Mouse (Mus musculus): Measurements from ENCODE around the gene Pard6b. TPM values are rescaled to one million over a fixed set of nuclear protein-coding genes. Genes with fewer than 3 reads are reported as not detected.

The Pard6b gene
- 3.6 and 4.1 TPM in 2 replicates for polyA plus RNA-seq (2015; fragmentation: Nextera tagmentation; extraction: Ambion mirVana)

- Histone ChIP-seq H3K27me3 (peaks cover 11% of the 10 kb centered on the region), H3K4me2 (replicated peaks) (peak within 1 kb of the TSS; percentile 99), H3K27ac (replicated peaks) (peak within 1 kb of the TSS; percentile 63), H3K4me3 (replicated peaks) (peak within 1 kb of the TSS; percentile 71), H3K9me3 (replicated peaks) (no peaks in the 10 kb centered on the region), H3K4me1 (peaks cover 30% of the 10 kb centered on the region), H3K36me3 (no peaks in the 10 kb centered on the region), H3K9ac (peak within 1 kb of the TSS; percentile 53)
- peak; percentile 92 for ATAC-seq (ENCODE audit: insufficient number of reproducible peaks, low FRiP score, low TSS enrichment, low read depth)
- WGBS = under 1% methylated on average over 92 of the region's 110 CpGs
Measured at GRCm38 (mm10) chr2:168080431-168081246, at the start of gene Pard6b. Gene Pard6b, plus strand, starts transcription at chr2:168081004.

- Histone ChIP-seq H3K27me3 (no peaks in the 10 kb centered on the region), H3K4me2 (replicated peaks) (no peak overlapping the region), H3K4me3 (replicated peaks) (no peak overlapping the region), H3K9me3 (replicated peaks) (peaks cover 4% of the 10 kb centered on the region; the same call in 1 of the 2 replicates), H3K36me3 (no peaks in the 10 kb centered on the region), H3K4me1 (peaks cover 13% of the 10 kb centered on the region), H3K9ac (no peak overlapping the region), H3K27ac (replicated peaks) (no peak overlapping the region)
- ATAC-seq (ENCODE audit: insufficient number of reproducible peaks, low FRiP score, low TSS enrichment, low read depth) = no peak
- 85% methylated on average over 2 of the region's 2 CpGs for WGBS
Measured at GRCm38 (mm10) chr2:168031842-168032241, 49.0 kb upstream of the Pard6b start.

GRCm38 (mm10) chr2:168033905-168034304 lies 46.9 kb upstream of the Pard6b start:
- no peak overlapping the region for H3K4me3 ChIP-seq (replicated peaks)
- no peaks in the 10 kb centered on the region for H3K27me3 ChIP-seq
- no peak overlapping the region for H3K9ac ChIP-seq
- H3K27ac ChIP-seq (replicated peaks) = no peak overlapping the region
- ATAC-seq (ENCODE audit: insufficient number of reproducible peaks, low FRiP score, low TSS enrichment, low read depth) = no peak
- H3K9me3 ChIP-seq (replicated peaks) = no peaks in the 10 kb centered on the region
- WGBS = 59% methylated on average over 10 of the region's 10 CpGs
- H3K4me1 ChIP-seq = peaks cover 14% of the 10 kb centered on the region
- H3K36me3 ChIP-seq = no peaks in the 10 kb centered on the region
- no peak overlapping the region for H3K4me2 ChIP-seq (replicated peaks)

- no peak for ATAC-seq (ENCODE audit: insufficient number of reproducible peaks, low FRiP score, low TSS enrichment, low read depth)
- no peak overlapping the region for H3K4me2 ChIP-seq (replicated peaks)
- H3K27me3 ChIP-seq = no peaks in the 10 kb centered on the region
Measured at GRCm38 (mm10) chr2:168035907-168036306, 44.9 kb upstream of the Pard6b start.

GRCm38 (mm10) chr2:168037063-168037462 lies 43.7 kb upstream of the Pard6b start:
- peaks cover 12% of the 10 kb centered on the region for H3K4me1 ChIP-seq
- no peak for ATAC-seq (ENCODE audit: insufficient number of reproducible peaks, low FRiP score, low TSS enrichment, low read depth)
- no peak overlapping the region for H3K27ac ChIP-seq (replicated peaks)
- no peak overlapping the region for H3K4me2 ChIP-seq (replicated peaks)
- H3K27me3 ChIP-seq = no peaks in the 10 kb centered on the region
- H3K36me3 ChIP-seq = no peaks in the 10 kb centered on the region
- WGBS = 34% methylated on average over 3 of the region's 3 CpGs
- H3K9me3 ChIP-seq (replicated peaks) = no peaks in the 10 kb centered on the region
- no peak overlapping the region for H3K4me3 ChIP-seq (replicated peaks)
- no peak overlapping the region for H3K9ac ChIP-seq

More at GRCm38 (mm10) chr2:168035907-168036306, 44.9 kb upstream of the Pard6b start:
- no peaks in the 10 kb centered on the region for H3K36me3 ChIP-seq
- H3K9ac ChIP-seq = no peak overlapping the region
- 85% methylated on average over 6 of the region's 6 CpGs for WGBS
- no peak overlapping the region for H3K4me3 ChIP-seq (replicated peaks)
- peaks cover 14% of the 10 kb centered on the region for H3K4me1 ChIP-seq
- no peaks in the 10 kb centered on the region for H3K9me3 ChIP-seq (replicated peaks)
- H3K27ac ChIP-seq (replicated peaks) = no peak overlapping the region

GRCm38 (mm10) chr2:168040751-168041150 lies 40.1 kb upstream of the Pard6b start:
- H3K27ac ChIP-seq (replicated peaks) = no peak overlapping the region
- no peaks in the 10 kb centered on the region for H3K36me3 ChIP-seq
- WGBS = 41% methylated on average over 3 of the region's 3 CpGs

GRCm38 (mm10) chr2:168042019-168042418 lies 38.8 kb upstream of the Pard6b start:
- H3K27ac ChIP-seq (replicated peaks) = no peak overlapping the region
- H3K4me2 ChIP-seq (replicated peaks) = no peak overlapping the region
- ATAC-seq (ENCODE audit: insufficient number of reproducible peaks, low FRiP score, low TSS enrichment, low read depth) = no peak
- H3K4me3 ChIP-seq (replicated peaks) = no peak overlapping the region
- H3K4me1 ChIP-seq = peaks cover 44% of the 10 kb centered on the region
- H3K9ac ChIP-seq = no peak overlapping the region
- H3K27me3 ChIP-seq = no peaks in the 10 kb centered on the region
- WGBS = 63% methylated on average over 6 of the region's 6 CpGs
- no peaks in the 10 kb centered on the region for H3K36me3 ChIP-seq
- H3K9me3 ChIP-seq (replicated peaks) = no peaks in the 10 kb centered on the region

More at GRCm38 (mm10) chr2:168040751-168041150, 40.1 kb upstream of the Pard6b start:
- Histone ChIP-seq H3K4me1 (peaks cover 38% of the 10 kb centered on the region), H3K9me3 (replicated peaks) (no peaks in the 10 kb centered on the region), H3K4me3 (replicated peaks) (no peak overlapping the region), H3K27me3 (no peaks in the 10 kb centered on the region), H3K4me2 (replicated peaks) (no peak overlapping the region), H3K9ac (no peak overlapping the region)
- no peak for ATAC-seq (ENCODE audit: insufficient number of reproducible peaks, low FRiP score, low TSS enrichment, low read depth)

GRCm38 (mm10) chr2:168044681-168045287 lies 36.0 kb upstream of the Pard6b start:
- H3K9ac ChIP-seq = no peak overlapping the region
- H3K4me3 ChIP-seq (replicated peaks) = no peak overlapping the region
- H3K27ac ChIP-seq (replicated peaks) = peak overlapping the region; percentile 90
- H3K27me3 ChIP-seq = no peaks in the 10 kb centered on the region
- no peak overlapping the region for H3K4me2 ChIP-seq (replicated peaks)
- H3K4me1 ChIP-seq = peaks cover 61% of the 10 kb centered on the region
- no peaks in the 10 kb centered on the region for H3K9me3 ChIP-seq (replicated peaks)
- H3K36me3 ChIP-seq = no peaks in the 10 kb centered on the region
- WGBS = 72% methylated on average over 10 of the region's 10 CpGs
- ATAC-seq (ENCODE audit: insufficient number of reproducible peaks, low FRiP score, low TSS enrichment, low read depth) = no peak

- peak overlapping the region; percentile 90 for H3K27ac ChIP-seq (replicated peaks)
- no peak overlapping the region for H3K9ac ChIP-seq
- H3K9me3 ChIP-seq (replicated peaks) = no peaks in the 10 kb centered on the region
- no peaks in the 10 kb centered on the region for H3K27me3 ChIP-seq
- H3K4me3 ChIP-seq (replicated peaks) = no peak overlapping the region
- peak overlapping the region; percentile 22; the same call in 1 of the 2 replicates for H3K4me2 ChIP-seq (replicated peaks)
- 50% methylated on average over 13 of the region's 13 CpGs for WGBS
- H3K4me1 ChIP-seq = peaks cover 67% of the 10 kb centered on the region
- peak; percentile 61 for ATAC-seq (ENCODE audit: insufficient number of reproducible peaks, low FRiP score, low TSS enrichment, low read depth)
- H3K36me3 ChIP-seq = no peaks in the 10 kb centered on the region
Measured at GRCm38 (mm10) chr2:168045357-168045756, 35.4 kb upstream of the Pard6b start.

GRCm38 (mm10) chr2:168045771-168046170 lies 35.0 kb upstream of the Pard6b start:
- ATAC-seq (ENCODE audit: insufficient number of reproducible peaks, low FRiP score, low TSS enrichment, low read depth) = peak; percentile 81
- no peak overlapping the region for H3K9ac ChIP-seq
- H3K27me3 ChIP-seq = no peaks in the 10 kb centered on the region

GRCm38 (mm10) chr2:168046467-168046866 lies 34.3 kb upstream of the Pard6b start:
- Histone ChIP-seq H3K27me3 (no peaks in the 10 kb centered on the region), H3K4me1 (peaks cover 77% of the 10 kb centered on the region)

More at GRCm38 (mm10) chr2:168045771-168046170, 35.0 kb upstream of the Pard6b start:
- peak overlapping the region; percentile 22; the same call in 1 of the 2 replicates for H3K4me2 ChIP-seq (replicated peaks)
- peaks cover 71% of the 10 kb centered on the region for H3K4me1 ChIP-seq
- H3K36me3 ChIP-seq = no peaks in the 10 kb centered on the region
- H3K27ac ChIP-seq (replicated peaks) = peak overlapping the region; percentile 90
- no peaks in the 10 kb centered on the region for H3K9me3 ChIP-seq (replicated peaks)
- H3K4me3 ChIP-seq (replicated peaks) = no peak overlapping the region
- 7% methylated on average over 5 of the region's 5 CpGs for WGBS

More at GRCm38 (mm10) chr2:168046467-168046866, 34.3 kb upstream of the Pard6b start:
- Histone ChIP-seq H3K9ac (no peak overlapping the region), H3K4me2 (replicated peaks) (peak overlapping the region; percentile 22; the same call in 1 of the 2 replicates), H3K4me3 (replicated peaks) (no peak overlapping the region), H3K27ac (replicated peaks) (peak overlapping the region; percentile 90), H3K36me3 (no peaks in the 10 kb centered on the region), H3K9me3 (replicated peaks) (no peaks in the 10 kb centered on the region)
- no peak for ATAC-seq (ENCODE audit: insufficient number of reproducible peaks, low FRiP score, low TSS enrichment, low read depth)
- WGBS = 67% methylated on average over 4 of the region's 4 CpGs
